Comparison of ENCODE assay signal across 8 mouse cellular contexts in genomic region chr1:136550851-136551540, GRCm38 (mm10).
A peak's percentile ranks its signal among the peaks of the same experiment; 100 is the strongest.
DNase-seq lines count a peak whose midpoint lies in the region; ATAC-seq and TF ChIP-seq lines count a peak whose summit lies in the region.

No protein-coding gene starts in this region.

- peak; percentile 88 for TF ChIP-seq CTCF in C2C12 (IDR thresholded peaks at IDR 0.05; ENCODE audit: control insufficient read depth, insufficient read depth, insufficient read length)

- H3K27ac ChIP-seq in lung, embryonic 16.5 days (ENCODE audit: low read length): no peak overlapping the region

- no peak overlapping the region for H3K4me2 ChIP-seq in lung, embryonic 16.5 days (ENCODE audit: low read depth, low read length)

- H3K79me3 ChIP-seq in C2C12 (ENCODE audit: low read depth): no peaks in the 10 kb centered on the region

- no peaks in the 10 kb centered on the region for H3K9me3 ChIP-seq in lung, embryonic 16.5 days (ENCODE audit: control insufficient read depth, low read length)

- no peaks in the 10 kb centered on the region for H3K27me3 ChIP-seq in C2C12 (ENCODE audit: control insufficient read depth, insufficient read depth, insufficient read length)
- no peaks in the 10 kb centered on the region for H3K27me3 ChIP-seq in lung, embryonic 16.5 days (ENCODE audit: control insufficient read depth, insufficient read depth, low read depth, low read length)

- DNase-seq in adrenal gland, adult 8-10 months: peak; percentile 52
- DNase-seq in embryo, embryonic 11.5 days (ENCODE audit: low read depth, low spot score): peak; percentile 74
- DNase-seq in gastrocnemius, postnatal 4 days (ENCODE audit: low spot score in 2 of 2): peak; percentile 61 to 67
- peak; percentile 70 to 88 for DNase-seq in kidney, postnatal 36 days
- peak; percentile 61 for DNase-seq in ovary, postnatal 10 days (ENCODE audit: low spot score)
- DNase-seq in thymus, postnatal 10 days (ENCODE audit: low spot score in 2 of 2): peak; percentile 42 to 78

- ATAC-seq in lung, embryonic 16.5 days (ENCODE audit: low read depth): peak; percentile 49

- H3K9ac ChIP-seq in lung, embryonic 16.5 days (ENCODE audit: low read length): no peak overlapping the region

- H3K79me2 ChIP-seq in C2C12 (ENCODE audit: control insufficient read depth, insufficient read depth): no peaks in the 10 kb centered on the region

- WGBS in lung, embryonic 16.5 days: 23% methylated on average over 16 of the region's 16 CpGs

- H3K4me1 ChIP-seq in lung, embryonic 16.5 days (replicated peaks; ENCODE audit: control insufficient read depth, insufficient read depth, low read length): 0 out of 2 replicates have a peak, but pooled peaks cover 2% of the 10 kb centered on the region

- H3K36me3 ChIP-seq in C2C12 (ENCODE audit: control insufficient read depth, insufficient read depth): no peaks in the 10 kb centered on the region
- no peaks in the 10 kb centered on the region for H3K36me3 ChIP-seq in lung, embryonic 16.5 days (ENCODE audit: control insufficient read depth, insufficient read depth, low read length)

- no peak overlapping the region for H3K4me3 ChIP-seq in C2C12 (ENCODE audit: insufficient read depth, poor library complexity, severe bottlenecking)
- H3K4me3 ChIP-seq in lung, embryonic 16.5 days (ENCODE audit: low read length): no peak overlapping the region

- no peak overlapping the region for H3ac ChIP-seq in C2C12 (ENCODE audit: control insufficient read depth, insufficient read length, low read depth)

TF ChIP-seq in C2C12, 6 proteins besides CTCF, POLR2A, EP300 and RAD21:
- no peak for TF ChIP-seq FOSL1 (IDR thresholded peaks at IDR 0.05; ENCODE audit: insufficient read depth, low read length, poor library complexity, severe bottlenecking)
- no peak for TF ChIP-seq CEBPB (IDR thresholded peaks at IDR 0.05; ENCODE audit: low read depth)
